Mouse (Mus musculus) spleen, postnatal 10 days (tissue): ENCODE data around the gene Fzd1.
A peak's percentile ranks its signal among the peaks of the same experiment; 100 is the strongest.

Experiments
- DNase-seq, 2 experiments: peaks; one replicate each; pipeline ENCODE4 v3.0.0; 2021 to 2022; ENCODE audit warnings: low spot score in 2 of 2

Gene Fzd1

GRCm38 (mm10) chr5:4757902-4758301, at the start of gene Fzd1:
Gene Fzd1 (minus strand): TSS chr5:4758035.
- DNase-seq = peak; percentile 6 to 42

GRCm38 (mm10) chr5:4805228-4805627, 47.4 kb upstream of the Fzd1 start:
- no peak for DNase-seq

- DNase-seq = no peak
Measured at GRCm38 (mm10) chr5:4803708-4804107, 45.9 kb upstream of the Fzd1 start.

DNA sequence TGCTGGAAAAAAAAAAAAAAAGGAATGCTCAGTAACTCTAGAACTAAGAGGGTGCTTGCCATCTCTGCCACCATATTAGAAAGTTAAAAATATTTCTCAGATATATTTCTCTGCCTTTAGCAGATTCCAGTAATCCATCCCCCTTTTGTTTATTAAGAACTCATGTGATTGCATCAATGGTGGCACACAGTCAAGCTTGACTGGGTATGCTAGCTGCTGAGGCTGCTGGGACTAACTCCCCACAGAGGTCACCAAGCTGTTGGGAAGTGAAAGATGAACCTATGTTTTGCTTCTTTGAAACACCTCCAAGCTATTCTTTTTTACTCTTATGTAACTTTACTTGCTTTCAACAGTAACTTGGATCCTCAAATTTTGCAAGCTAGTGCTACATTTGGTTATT, 44.1 kb upstream of the Fzd1 start:
- no peak for DNase-seq

GRCm38 (mm10) chr5:4801096-4801850, 43.4 kb upstream of the Fzd1 start:
- DNase-seq = no peak

GRCm38 (mm10) chr5:4791219-4791618, 33.4 kb upstream of the Fzd1 start:
- no peak for DNase-seq

- DNase-seq = no peak
Measured at GRCm38 (mm10) chr5:4790265-4790664, 32.4 kb upstream of the Fzd1 start.

DNA sequence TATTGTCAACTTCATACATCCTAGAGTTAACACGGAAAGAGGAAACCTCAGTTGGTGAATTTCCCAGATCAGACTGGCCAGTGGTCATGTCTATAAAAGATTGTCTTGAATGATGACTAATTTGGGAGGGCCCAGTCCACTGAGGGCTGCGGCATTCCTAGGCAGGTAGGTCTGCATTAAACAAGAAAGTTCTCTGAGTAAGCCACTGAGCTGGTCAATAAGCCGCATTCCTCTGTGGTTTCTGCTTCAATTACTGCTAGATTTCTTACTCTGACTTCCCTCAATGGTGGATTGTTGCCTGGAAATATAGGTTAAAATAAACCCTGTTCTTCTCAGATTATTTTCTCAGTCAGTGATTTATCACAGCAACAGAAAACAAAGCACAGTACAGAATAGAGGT, 30.6 kb upstream of the Fzd1 start:
- DNase-seq = no peak

DNA sequence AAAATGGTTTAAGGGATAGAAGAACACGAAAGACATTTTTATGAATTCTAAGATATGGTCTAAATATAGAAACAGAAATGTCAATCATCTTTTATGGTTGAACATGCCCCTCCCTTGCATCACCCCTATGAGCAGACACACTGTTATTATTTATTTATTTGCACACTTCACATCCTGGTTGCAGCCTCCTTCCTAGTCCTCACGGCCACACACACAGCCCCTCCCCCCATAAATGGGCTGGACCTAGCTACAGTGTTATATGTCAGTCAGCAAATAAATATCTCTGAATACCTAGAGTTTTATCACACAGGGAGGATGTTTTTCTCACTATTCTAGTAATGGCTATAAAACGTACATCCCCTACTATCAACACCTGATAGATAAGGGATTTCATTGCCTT, 29.0 kb upstream of the Fzd1 start:
- no peak for DNase-seq

GRCm38 (mm10) chr5:4778274-4778673, 20.4 kb upstream of the Fzd1 start:
- no peak for DNase-seq

DNA sequence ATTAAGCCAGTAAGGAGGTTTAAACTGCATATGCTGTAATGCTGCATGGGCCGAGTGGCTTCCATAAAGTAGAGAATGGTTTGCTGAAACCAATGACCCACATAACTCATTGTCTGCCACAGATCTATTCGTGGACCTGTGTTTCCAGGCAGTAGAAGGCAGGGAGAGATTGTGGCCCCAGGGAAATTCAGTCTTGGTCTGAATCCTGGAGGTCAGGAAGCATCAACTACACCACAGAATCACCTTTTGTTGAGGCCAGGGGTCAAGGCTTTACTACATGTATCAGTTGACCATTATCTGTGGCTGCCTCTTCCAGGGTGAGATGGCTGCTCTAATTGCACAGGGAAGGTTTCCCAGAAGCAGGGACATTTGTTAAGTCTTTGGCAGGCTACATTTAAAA, 18.7 kb upstream of the Fzd1 start:
- DNase-seq = no peak

GRCm38 (mm10) chr5:4773090-4773772, 15.4 kb upstream of the Fzd1 start:
- no peak for DNase-seq

DNA sequence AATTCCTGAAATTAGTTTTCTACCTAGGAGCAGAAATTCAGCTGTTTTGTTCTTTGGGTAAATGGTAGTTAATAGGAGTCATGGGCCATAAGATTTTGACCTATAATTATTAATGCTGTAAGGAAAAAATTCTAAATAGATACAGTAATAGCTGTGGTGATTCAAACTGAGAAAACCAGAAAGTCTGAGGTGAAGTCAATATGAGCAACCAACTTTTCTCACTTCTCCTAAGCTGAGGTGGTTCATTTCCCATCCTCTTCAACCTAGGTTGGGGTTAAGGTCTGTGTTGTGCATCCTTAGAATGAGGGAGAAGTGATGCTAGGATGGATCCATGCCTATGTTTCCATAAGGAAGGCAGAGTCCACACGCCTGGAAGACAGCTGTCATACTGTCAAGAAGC, 12.8 kb upstream of the Fzd1 start:
- no peak for DNase-seq

DNA sequence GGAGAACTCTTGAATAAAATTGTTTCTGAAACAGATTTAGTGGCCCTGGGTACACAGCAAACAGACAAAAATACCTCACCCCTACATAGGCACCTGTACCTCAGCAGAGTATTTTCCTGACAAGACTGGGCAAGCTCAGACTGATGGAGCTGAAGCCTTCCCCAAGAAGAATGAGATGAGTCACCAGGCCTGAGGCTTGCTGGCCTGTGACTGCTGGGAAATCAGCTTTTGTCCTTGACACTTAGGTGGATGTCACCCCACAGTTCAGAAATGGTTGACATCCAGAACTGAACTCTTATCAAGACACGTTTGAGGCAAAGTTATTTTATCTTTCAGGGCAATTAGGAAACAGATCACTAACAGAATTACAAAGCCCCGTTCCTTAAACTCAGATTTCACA, 10.1 kb upstream of the Fzd1 start:
- no peak for DNase-seq

DNA sequence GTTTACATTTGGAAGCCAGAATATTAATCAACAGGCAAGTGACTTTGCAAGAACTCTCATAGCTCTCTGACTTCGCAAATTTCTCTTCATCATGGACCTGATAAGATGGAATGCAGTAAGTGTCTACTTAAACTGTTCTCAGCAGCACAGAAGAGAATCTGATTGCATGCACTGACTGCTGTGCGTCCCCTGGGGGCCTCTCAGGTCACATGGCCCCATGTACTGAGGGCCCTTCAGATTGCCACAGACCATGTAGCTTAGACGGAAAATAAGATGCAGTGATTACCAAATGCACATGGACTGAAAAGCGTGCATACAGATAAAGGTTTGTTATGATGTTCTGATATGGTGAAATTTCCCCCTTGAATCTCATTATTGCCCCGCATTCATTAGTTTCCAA, 8.9 kb upstream of the Fzd1 start:
- DNase-seq = no peak

DNA sequence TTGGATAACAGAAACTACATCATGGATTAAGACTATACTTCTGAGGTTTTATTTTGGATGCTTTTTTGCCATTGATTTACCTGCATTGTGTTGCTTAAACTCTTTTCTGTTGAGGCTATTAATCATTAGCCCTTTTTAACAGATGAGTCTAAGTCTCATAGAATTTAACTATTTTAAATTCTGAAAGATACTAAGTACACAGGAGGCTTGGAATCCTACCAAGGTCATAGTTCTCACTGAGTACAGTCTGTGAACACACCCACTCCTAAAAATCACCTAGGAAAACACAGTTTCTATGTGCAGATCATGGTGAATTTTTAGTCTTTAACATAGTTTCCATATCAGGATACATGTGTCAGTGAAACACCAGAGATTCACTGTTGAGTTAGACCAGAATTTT, 4.1 kb upstream of the Fzd1 start:
- no peak for DNase-seq

DNA sequence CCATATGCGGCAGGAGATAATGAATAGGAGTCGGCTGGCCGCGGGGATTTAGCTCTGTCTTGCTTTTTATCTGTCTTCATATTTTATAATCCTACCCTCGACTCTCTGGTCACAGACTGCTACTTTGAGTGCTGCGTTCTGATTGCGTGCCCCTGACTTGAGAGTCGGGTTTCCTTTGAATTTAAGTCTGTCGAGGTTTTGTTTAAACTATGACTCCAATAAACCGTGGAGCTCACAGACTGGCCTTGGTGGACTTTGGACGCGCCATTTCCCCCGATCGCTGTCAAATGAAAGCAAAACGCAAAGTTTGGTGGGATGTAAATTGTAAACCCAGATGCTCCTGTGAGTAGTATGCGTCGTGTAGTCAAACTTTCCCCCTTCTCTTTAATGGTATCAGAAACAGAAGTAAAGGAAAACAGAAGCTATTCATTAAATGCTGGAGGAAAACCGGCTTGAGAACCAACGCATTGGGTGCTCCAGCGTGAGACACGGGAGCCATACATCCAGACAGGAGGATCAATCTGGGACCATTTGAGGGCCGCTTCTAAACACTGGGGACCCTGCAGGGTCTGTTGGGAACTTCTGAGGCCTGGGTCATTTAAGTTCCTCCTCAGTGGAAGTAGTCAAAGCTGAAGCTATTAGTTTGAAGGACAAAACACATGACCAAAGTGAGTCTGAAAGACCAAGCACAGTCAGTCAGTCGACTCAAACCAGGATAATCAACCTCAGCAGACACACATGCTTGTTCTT, 671 bp upstream of the Fzd1 start:
- no peak for DNase-seq

GRCm38 (mm10) chr5:4756871-4757711, 744 bp downstream of the Fzd1 start:
- peak in 1 of 2 experiments; percentile 15 for DNase-seq

DNA sequence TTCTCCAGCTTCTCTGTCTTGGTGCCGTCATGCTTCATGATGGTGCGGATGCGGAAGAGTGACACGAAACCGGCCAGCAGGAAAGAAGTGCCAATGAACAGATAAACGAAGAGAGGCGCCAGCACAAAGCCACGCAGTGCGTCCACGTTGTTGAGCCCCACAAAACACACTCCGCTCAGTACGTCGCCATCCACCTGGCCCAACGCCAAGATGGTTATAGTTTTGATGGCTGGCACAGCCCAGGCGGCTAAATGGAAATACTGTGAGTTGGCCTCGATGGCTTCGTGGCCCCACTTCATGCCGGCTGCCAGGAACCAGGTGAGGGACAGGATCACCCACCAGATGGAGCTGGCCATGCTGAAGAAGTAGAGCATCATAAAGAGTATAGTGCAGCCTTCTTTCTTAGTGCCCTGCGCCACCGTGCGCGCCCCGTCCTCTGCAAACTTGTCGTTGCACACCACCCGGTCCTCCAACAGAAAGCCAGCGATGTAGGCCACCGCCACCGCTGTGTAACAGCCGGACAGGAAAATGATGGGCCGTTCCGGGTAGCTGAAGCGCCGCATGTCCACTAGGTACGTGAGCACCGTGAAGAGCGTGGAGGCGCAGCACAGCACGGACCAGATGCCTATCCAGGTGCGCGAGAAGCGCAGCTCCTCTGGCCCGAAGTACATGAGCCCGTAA, 1.7 kb downstream of the Fzd1 start:
- DNase-seq = peak in 1 of 2 experiments; percentile 16

DNA sequence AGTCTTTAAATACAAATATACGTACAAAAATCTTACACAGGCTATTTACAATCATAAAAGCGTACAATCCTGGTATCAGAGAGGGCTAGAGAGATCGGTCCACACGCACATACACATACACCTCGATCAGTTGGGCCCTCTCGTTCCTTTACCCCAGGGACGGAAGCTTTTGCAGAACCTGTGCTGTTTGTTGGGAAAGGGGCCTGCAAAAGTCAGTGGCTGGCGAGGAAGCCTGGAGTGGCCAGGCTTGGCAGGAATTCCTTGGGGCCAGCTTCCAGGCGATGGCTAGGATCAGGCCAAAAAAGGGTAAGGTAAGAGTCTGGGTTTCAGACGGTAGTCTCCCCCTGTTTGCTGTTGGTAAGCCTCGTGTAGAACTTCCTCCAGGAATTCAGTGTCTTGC, 2.5 kb downstream of the Fzd1 start:
- DNase-seq = no peak

- no peak for DNase-seq
Measured at GRCm38 (mm10) chr5:4754701-4755281, 3.0 kb downstream of the Fzd1 start.
